Mouse (Mus musculus) C2C12 (cell line): ENCODE results near the gene Fntb. TPM values are rescaled to one million over a fixed set of nuclear protein-coding genes. Genes with fewer than 3 reads are reported as not detected.
"Not testable (repeated sequence)": the region's sequence is repeated elsewhere in the genome, so short reads cannot be mapped to it uniquely, and the experiment has no call there.

Source experiments
- H3K27me3 ChIP-seq: one replicate; pipeline ENCODE4 v1.6.1; 2011; ENCODE audit not compliant: control insufficient read depth, insufficient read depth, insufficient read length
- H3K36me3 ChIP-seq: one replicate; pipeline ENCODE4 v1.6.1; 2011; ENCODE audit not compliant: control insufficient read depth, insufficient read depth
- H3K4me3 ChIP-seq: one replicate; pipeline ENCODE4 v1.5.1; 2011; ENCODE audit warnings: mild to moderate bottlenecking, control low read depth; ENCODE audit not compliant: poor library complexity, insufficient read depth, severe bottlenecking
- H3K79me2 ChIP-seq: one replicate; pipeline ENCODE4 v1.6.1; 2011; ENCODE audit not compliant: control insufficient read depth, insufficient read depth
- H3K79me3 ChIP-seq: one replicate; pipeline ENCODE4 v1.6.1; 2011; ENCODE audit warnings: low read depth, control low read depth
- H3ac ChIP-seq: one replicate; pipeline ENCODE3; 2011; ENCODE audit warnings: low read depth; ENCODE audit not compliant: control insufficient read depth, insufficient read length
- CEBPB ChIP-seq: IDR thresholded peaks from one replicate; pipeline ENCODE4 v1.6.1; 2011; ENCODE audit warnings: low read depth, mild to moderate bottlenecking, control low read depth, moderate library complexity
- CTCF ChIP-seq: IDR thresholded peaks from one replicate; pipeline ENCODE4 v1.5.1; 2011; ENCODE audit not compliant: control insufficient read depth, insufficient read depth, insufficient read length
- FOSL1 ChIP-seq: IDR thresholded peaks from one replicate; pipeline ENCODE4 v1.8.0; 2011; ENCODE audit warnings: mild to moderate bottlenecking, low read length; ENCODE audit not compliant: poor library complexity, insufficient read depth, severe bottlenecking
- MAX ChIP-seq: IDR thresholded peaks from one replicate; pipeline ENCODE4 v1.6.1; 2011; ENCODE audit warnings: mild to moderate bottlenecking, control low read depth
- MYOD1 ChIP-seq: IDR thresholded peaks from one replicate; pipeline ENCODE4 v1.6.1; 2011; ENCODE audit warnings: low read depth; ENCODE audit not compliant: control insufficient read depth, insufficient read length
- MYOG ChIP-seq: IDR thresholded peaks from one replicate; pipeline ENCODE4 v1.6.1; 2011; ENCODE audit not compliant: control insufficient read depth, insufficient read length; ENCODE audit errors: extremely low read depth
- USF1 ChIP-seq: IDR thresholded peaks from one replicate; pipeline ENCODE4 v1.6.1; 2011; ENCODE audit warnings: low read depth, mild to moderate bottlenecking, control low read depth, moderate library complexity
- polyA plus RNA-seq: library from polyadenylated mRNA; unstranded; fragments of >200 nt; fragmentation: generic; extraction: Trizol; gene quantifications from one replicate; pipeline ENCODE4 v1.2.1, GENCODE M21; 2012; ENCODE audit warnings: missing spikeins

Fntb gene
- polyA plus RNA-seq, 1 experiment = 19.6 TPM

- Histone ChIP-seq H3K36me3 (no peaks in the 10 kb centered on the region), H3ac (no peak overlapping the region), H3K27me3 (no peaks in the 10 kb centered on the region), H3K79me3 (peaks cover 5% of the 10 kb centered on the region), H3K79me2 (peaks cover 6% of the 10 kb centered on the region), H3K4me3 (no peak overlapping the region)
- TF ChIP-seq CTCF = no peak
- no peak for TF ChIP-seq FOSL1
- no peak for TF ChIP-seq CEBPB
- TF ChIP-seq MYOD1 = no peak
- no peak for TF ChIP-seq MYOG
- no peak for TF ChIP-seq MAX
- no peak for TF ChIP-seq USF1
Measured at GRCm38 (mm10) chr12:76844346-76845061, 79.1 kb downstream of the Fntb start.

- Histone ChIP-seq H3K4me3 (no peak overlapping the region), H3K79me2 (peaks cover 8% of the 10 kb centered on the region), H3K36me3 (no peaks in the 10 kb centered on the region), H3K79me3 (peaks cover 1% of the 10 kb centered on the region), H3K27me3 (no peaks in the 10 kb centered on the region), H3ac (no peak overlapping the region)
- no peak for TF ChIP-seq MAX
- TF ChIP-seq FOSL1 = no peak
- TF ChIP-seq CEBPB = no peak
- TF ChIP-seq MYOG = no peak
- TF ChIP-seq CTCF = no peak
- TF ChIP-seq MYOD1 = no peak
- TF ChIP-seq USF1 = no peak
Measured at GRCm38 (mm10) chr12:76852419-76852818, 87.0 kb downstream of the Fntb start.

- Histone ChIP-seq H3K79me2 (peaks cover 8% of the 10 kb centered on the region), H3ac (no peak overlapping the region), H3K36me3 (no peaks in the 10 kb centered on the region), H3K79me3 (no peaks in the 10 kb centered on the region), H3K4me3 (no peak overlapping the region), H3K27me3 (no peaks in the 10 kb centered on the region)
- TF ChIP-seq MYOD1 (no peak), USF1 (no peak), CTCF (no peak), MAX (no peak), FOSL1 (no peak), MYOG (no peak)
Measured at GRCm38 (mm10) chr12:76853378-76854142, 88.2 kb downstream of the Fntb start.

- Histone ChIP-seq H3K79me3 (no peaks in the 10 kb centered on the region), H3K4me3 (no peak overlapping the region), H3K79me2 (no peaks in the 10 kb centered on the region), H3K27me3 (no peaks in the 10 kb centered on the region), H3ac (no peak overlapping the region), H3K36me3 (no peaks in the 10 kb centered on the region)
- no peak for TF ChIP-seq USF1
- TF ChIP-seq MAX = no peak
- no peak for TF ChIP-seq MYOG
- TF ChIP-seq FOSL1 = no peak
- no peak for TF ChIP-seq CEBPB
- TF ChIP-seq CTCF = no peak
- TF ChIP-seq MYOD1 = no peak
Measured at GRCm38 (mm10) chr12:76857087-76857486, 91.7 kb downstream of the Fntb start.

GRCm38 (mm10) chr12:76858788-76859187, 93.4 kb downstream of the Fntb start:
- not testable (repeated sequence) for H3K79me2 ChIP-seq, H3ac ChIP-seq, H3K4me3 ChIP-seq, H3K79me3 ChIP-seq, H3K27me3 ChIP-seq, H3K36me3 ChIP-seq

GRCm38 (mm10) chr12:76863651-76864050, 98.3 kb downstream of the Fntb start:
- peaks cover 4% of the 10 kb centered on the region for H3K36me3 ChIP-seq
- TF ChIP-seq FOSL1 (peak; percentile 19), MYOG (no peak)
- H3K79me3 ChIP-seq = no peaks in the 10 kb centered on the region
- no peak overlapping the region for H3ac ChIP-seq
- no peaks in the 10 kb centered on the region for H3K27me3 ChIP-seq
- H3K79me2 ChIP-seq = no peaks in the 10 kb centered on the region
- no peak overlapping the region for H3K4me3 ChIP-seq
